Mouse (Mus musculus): ENCODE measurements at regions not wholly inside any gene's neighbourhood (a gene's known extent, or its start where the extent isn't known, plus 50 kb on each side); places are given as distances from the start of the nearest gene placed in this dataset.

- peak overlapping the region; percentile 18; the same call in 1 of the 2 replicates for H3K4me2 ChIP-seq
- no peak overlapping the region for H3K4me3 ChIP-seq
- peaks cover 7% of the 10 kb centered on the region; the same call in 1 of the 2 replicates for H3K9me3 ChIP-seq (replicated peaks)
- H3K27ac ChIP-seq, result peak overlapping the region; percentile 79
- peaks cover 17% of the 10 kb centered on the region for H3K4me1 ChIP-seq
- no peak overlapping the region for H3K9ac ChIP-seq
- no peaks in the 10 kb centered on the region for H3K36me3 ChIP-seq (ENCODE audit: poor library complexity, severe bottlenecking)
- ATAC-seq, result peak; percentile 83
- WGBS, result 6% methylated on average over 14 of the region's 14 CpGs
- H3K27me3 ChIP-seq, result no peaks in the 10 kb centered on the region
Measured at GRCm38 (mm10) chr14:24606444-24607173, 119.7 kb downstream of the Rps24 start.

GRCm38 (mm10) chr14:24608356-24608755 lies 121.4 kb downstream of the Rps24 start:
- no peak overlapping the region for H3K4me2 ChIP-seq
- whole genome bisulfite sequencing, result 82% methylated on average over 1 of the region's 1 CpGs
- peaks cover 7% of the 10 kb centered on the region; the same call in 1 of the 2 replicates for H3K9me3 ChIP-seq (replicated peaks)
- H3K4me1 ChIP-seq, result peaks cover 27% of the 10 kb centered on the region
- no peaks in the 10 kb centered on the region for H3K36me3 ChIP-seq (ENCODE audit: poor library complexity, severe bottlenecking)
- no peaks in the 10 kb centered on the region for H3K27me3 ChIP-seq
- H3K27ac ChIP-seq, result no peak overlapping the region
- H3K9ac ChIP-seq, result no peak overlapping the region
- H3K4me3 ChIP-seq, result no peak overlapping the region
- no peak for ATAC-seq

GRCm38 (mm10) chr14:24612254-24612995 lies 125.5 kb downstream of the Rps24 start:
- Histone ChIP-seq H3K9ac (no peak overlapping the region), H3K4me3 (no peak overlapping the region), H3K4me2 (no peak overlapping the region), H3K27ac (peak overlapping the region; percentile 68), H3K4me1 (peaks cover 38% of the 10 kb centered on the region), H3K27me3 (no peaks in the 10 kb centered on the region), H3K9me3 (replicated peaks) (peaks cover 7% of the 10 kb centered on the region; the same call in 1 of the 2 replicates), H3K36me3 (ENCODE audit: poor library complexity, severe bottlenecking) (no peaks in the 10 kb centered on the region)
- no peak for ATAC-seq
- 68% methylated on average over 4 of the region's 4 CpGs for WGBS

GRCm38 (mm10) chr14:24615776-24616175 lies 128.9 kb downstream of the Rps24 start:
- WGBS, result 69% methylated on average over 3 of the region's 3 CpGs
- ATAC-seq, result no peak

GRCm38 (mm10) chr14:24616306-24617125 lies 129.6 kb downstream of the Rps24 start:
- H3K27ac ChIP-seq, result peak overlapping the region; percentile 99
- no peaks in the 10 kb centered on the region for H3K36me3 ChIP-seq (ENCODE audit: poor library complexity, severe bottlenecking)
- H3K27me3 ChIP-seq, result no peaks in the 10 kb centered on the region
- WGBS, result 16% methylated on average over 10 of the region's 10 CpGs
- H3K4me2 ChIP-seq, result peak overlapping the region; percentile 36
- peaks cover 61% of the 10 kb centered on the region for H3K4me1 ChIP-seq
- no peaks in the 10 kb centered on the region for H3K9me3 ChIP-seq (replicated peaks)
- peak overlapping the region; percentile 54 for H3K9ac ChIP-seq
- no peak for ATAC-seq
- no peak overlapping the region for H3K4me3 ChIP-seq

More at GRCm38 (mm10) chr14:24615776-24616175, 128.9 kb downstream of the Rps24 start:
- Histone ChIP-seq H3K9ac (no peak overlapping the region), H3K36me3 (ENCODE audit: poor library complexity, severe bottlenecking) (no peaks in the 10 kb centered on the region), H3K4me3 (no peak overlapping the region), H3K27ac (peak overlapping the region; percentile 99), H3K4me2 (peak overlapping the region; percentile 36; the same call in 1 of the 2 replicates), H3K27me3 (no peaks in the 10 kb centered on the region), H3K9me3 (replicated peaks) (no peaks in the 10 kb centered on the region), H3K4me1 (peaks cover 61% of the 10 kb centered on the region)

- Histone ChIP-seq H3K4me1 (peaks cover 61% of the 10 kb centered on the region), H3K4me2 (peak overlapping the region; percentile 36), H3K9ac (peak overlapping the region; percentile 54; the same call in 1 of the 2 replicates), H3K27ac (peak overlapping the region; percentile 99), H3K9me3 (replicated peaks) (no peaks in the 10 kb centered on the region), H3K36me3 (ENCODE audit: poor library complexity, severe bottlenecking) (no peaks in the 10 kb centered on the region), H3K4me3 (no peak overlapping the region), H3K27me3 (no peaks in the 10 kb centered on the region)
- WGBS, result 1% methylated on average over 3 of the region's 3 CpGs
- ATAC-seq, result peak; percentile 9; the same call in 1 of the 2 replicates
Measured at GRCm38 (mm10) chr14:24617126-24617375, 130.1 kb downstream of the Rps24 start.

GRCm38 (mm10) chr14:24617393-24617861 lies 130.5 kb downstream of the Rps24 start:
- ATAC-seq, result peak; percentile 85
- H3K27me3 ChIP-seq, result no peaks in the 10 kb centered on the region
- no peak overlapping the region for H3K4me3 ChIP-seq
- peaks cover 60% of the 10 kb centered on the region for H3K4me1 ChIP-seq
- WGBS, result 6% methylated on average over 10 of the region's 10 CpGs
- peak overlapping the region; percentile 36 for H3K4me2 ChIP-seq
- H3K27ac ChIP-seq, result peak overlapping the region; percentile 99
- H3K9ac ChIP-seq, result peak overlapping the region; percentile 54
- no peaks in the 10 kb centered on the region for H3K36me3 ChIP-seq (ENCODE audit: poor library complexity, severe bottlenecking)
- no peaks in the 10 kb centered on the region for H3K9me3 ChIP-seq (replicated peaks)

GRCm38 (mm10) chr14:24618226-24619038 lies 131.5 kb downstream of the Rps24 start:
- Histone ChIP-seq H3K4me1 (peaks cover 51% of the 10 kb centered on the region), H3K4me2 (peak overlapping the region; percentile 36), H3K9ac (peak overlapping the region; percentile 54), H3K4me3 (no peak overlapping the region), H3K27ac (peak overlapping the region; percentile 99), H3K9me3 (replicated peaks) (no peaks in the 10 kb centered on the region), H3K36me3 (ENCODE audit: poor library complexity, severe bottlenecking) (no peaks in the 10 kb centered on the region), H3K27me3 (no peaks in the 10 kb centered on the region)
- peak; percentile 61 for ATAC-seq
- 6% methylated on average over 16 of the region's 16 CpGs for WGBS

- no peak overlapping the region for H3K27ac ChIP-seq
- no peaks in the 10 kb centered on the region for H3K4me1 ChIP-seq
- 96% methylated on average over 1 of the region's 1 CpGs for WGBS
- H3K27me3 ChIP-seq, result no peaks in the 10 kb centered on the region
- no peak overlapping the region for H3K9ac ChIP-seq
- no peak for ATAC-seq
- H3K9me3 ChIP-seq (replicated peaks), result peaks cover under 1% of the 10 kb centered on the region; the same call in 1 of the 2 replicates
- no peak overlapping the region for H3K4me2 ChIP-seq
- H3K36me3 ChIP-seq (ENCODE audit: poor library complexity, severe bottlenecking), result no peaks in the 10 kb centered on the region
- no peak overlapping the region for H3K4me3 ChIP-seq
Measured at GRCm38 (mm10) chr14:24631994-24632393, 145.1 kb downstream of the Rps24 start.

- H3K4me3 ChIP-seq, result no peak overlapping the region
- no peak for ATAC-seq
- WGBS, result 55% methylated on average over 5 of the region's 5 CpGs
- H3K27ac ChIP-seq, result no peak overlapping the region
- H3K9ac ChIP-seq, result no peak overlapping the region
- no peaks in the 10 kb centered on the region for H3K27me3 ChIP-seq
- no peaks in the 10 kb centered on the region for H3K9me3 ChIP-seq (replicated peaks)
- H3K36me3 ChIP-seq (ENCODE audit: poor library complexity, severe bottlenecking), result no peaks in the 10 kb centered on the region
- H3K4me2 ChIP-seq, result no peak overlapping the region
- peaks cover 46% of the 10 kb centered on the region for H3K4me1 ChIP-seq
Measured at GRCm38 (mm10) chr14:24641853-24642252, 154.9 kb downstream of the Rps24 start.

- Histone ChIP-seq H3K27ac (peak overlapping the region; percentile 90), H3K4me1 (peaks cover 47% of the 10 kb centered on the region), H3K36me3 (ENCODE audit: poor library complexity, severe bottlenecking) (no peaks in the 10 kb centered on the region), H3K4me3 (no peak overlapping the region), H3K9ac (no peak overlapping the region), H3K9me3 (replicated peaks) (no peaks in the 10 kb centered on the region), H3K27me3 (no peaks in the 10 kb centered on the region), H3K4me2 (no peak overlapping the region)
- 8% methylated on average over 6 of the region's 6 CpGs for WGBS
- peak; percentile 90 for ATAC-seq
Measured at GRCm38 (mm10) chr14:24644117-24644808, 157.3 kb downstream of the Rps24 start.

Data from forebrain, embryonic 13.5 days (tissue).